Mouse (Mus musculus) CH12.LX (cell line): ENCODE measurements around the gene Fadd. TPM values are rescaled to one million over a fixed set of nuclear protein-coding genes. Genes with fewer than 3 reads are reported as not detected.
A peak's percentile ranks its signal among the peaks of the same experiment; 100 is the strongest.

Source experiments
- DNase-seq: peaks from one replicate; pipeline ENCODE4 v3.0.0-alpha.2; 2013; ENCODE audit errors: extremely low read depth
- H3K27ac ChIP-seq: 2 replicates; pipeline ENCODE4 v1.5.1; 2012; ENCODE audit warnings: low read depth, mild to moderate bottlenecking, control low read depth, moderate library complexity; ENCODE audit not compliant: insufficient read depth
- H3K27me3 ChIP-seq: replicated peaks from 2 replicates; pipeline ENCODE3; 2012; ENCODE audit warnings: inconsistent platforms
- H3K36me3 ChIP-seq, 2 experiments: replicated peaks in 1 of 2; 2 replicates each; pipeline versions ENCODE3 to v1.6.1; 2012; ENCODE audit warnings: inconsistent platforms in 1 of 2, low read length in 1 of 2, mild to moderate bottlenecking in 1 of 2, mixed read lengths in 1 of 2, moderate library complexity in 1 of 2; ENCODE audit not compliant: control insufficient read depth in 1 of 2, insufficient read depth in 1 of 2
- H3K4me1 ChIP-seq, 2 experiments: 2 replicates each; pipeline ENCODE4 v1.6.1; 2012; ENCODE audit warnings: inconsistent platforms in 1 of 2, moderate library complexity in 1 of 2; ENCODE audit not compliant: insufficient read depth in 2 of 2, control insufficient read depth in 1 of 2
- H3K4me2 ChIP-seq: 2 replicates; pipeline ENCODE4 v1.6.1; 2012; ENCODE audit warnings: low read depth, mild to moderate bottlenecking, control low read depth; ENCODE audit not compliant: poor library complexity, insufficient read depth, severe bottlenecking
- H3K4me3 ChIP-seq, 3 experiments: fragments of 150-350 bp in 1 of 3; sonication (generic) in 1 of 3; replicated peaks in 1 of 3; 2 replicates each; pipeline versions ENCODE3 to v1.5.1; 2011 to 2012; ENCODE audit warnings: low read depth in 2 of 3, low read length in 2 of 3, mild to moderate bottlenecking in 2 of 3, moderate library complexity in 2 of 3, control low read depth in 1 of 3, improper control_type of control experiment in 1 of 3, inconsistent platforms in 1 of 3, mixed read lengths in 1 of 3; ENCODE audit not compliant: poor library complexity in 1 of 3
- H3K79me2 ChIP-seq: replicated peaks from 2 replicates; pipeline ENCODE4 v1.6.1; 2012; ENCODE audit warnings: mild to moderate bottlenecking, moderate library complexity; ENCODE audit not compliant: control insufficient read depth, poor library complexity, insufficient read depth, severe bottlenecking; ENCODE audit errors: extremely low read depth
- H3K9ac ChIP-seq: 2 replicates; pipeline ENCODE4 v1.6.1; 2012; ENCODE audit warnings: low read depth, mild to moderate bottlenecking, control low read depth, moderate library complexity; ENCODE audit not compliant: insufficient read depth
- H3K9me3 ChIP-seq: replicated peaks from 2 replicates; pipeline ENCODE3; 2012; ENCODE audit warnings: low read length, inconsistent platforms, mixed read lengths
- CHD1 ChIP-seq: IDR thresholded peaks from 2 replicates; pipeline ENCODE4 v1.6.1; 2012; ENCODE audit warnings: low read depth, low read length, improper control_type of control experiment, inconsistent platforms
- CTCF ChIP-seq, 2 experiments: IDR thresholded peaks in 1 of 2; conservative IDR thresholded peaks in 1 of 2; 2 replicates each; pipeline ENCODE4 v1.5.1; 2011 to 2012; ENCODE audit warnings: low read depth in 2 of 2, low read length in 2 of 2, improper control_type of control experiment in 1 of 2, inconsistent platforms in 1 of 2, mild to moderate bottlenecking in 1 of 2, moderate library complexity in 1 of 2
- ETS1 ChIP-seq: conservative IDR thresholded peaks from 2 replicates; pipeline ENCODE4 v1.6.1; 2012; ENCODE audit warnings: low read depth, mild to moderate bottlenecking, inconsistent platforms, low read length, improper control_type of control experiment, moderate library complexity
- HCFC1 ChIP-seq: IDR thresholded peaks from 2 replicates; pipeline ENCODE4 v1.6.1; 2012; ENCODE audit warnings: low read depth, mild to moderate bottlenecking, inconsistent platforms, low read length, improper control_type of control experiment
- KAT2A ChIP-seq: IDR thresholded peaks from 2 replicates; pipeline ENCODE4 v1.6.1; 2012; ENCODE audit warnings: low read length, improper control_type of control experiment, inconsistent platforms; ENCODE audit not compliant: insufficient replicate concordance
- MAX ChIP-seq: IDR thresholded peaks from 2 replicates; pipeline ENCODE4 v1.6.1; 2011; ENCODE audit warnings: low read length, improper control_type of control experiment
- NELFE ChIP-seq: IDR thresholded peaks from 2 replicates; pipeline ENCODE4 v1.6.1; 2011; ENCODE audit warnings: low read depth, low read length, improper control_type of control experiment
- POLR2AphosphoS2 ChIP-seq: IDR thresholded peaks from 2 replicates; pipeline ENCODE4 v1.6.1; 2011; ENCODE audit warnings: low read depth, low read length, improper control_type of control experiment
- RAD21 ChIP-seq: IDR thresholded peaks from 2 replicates; pipeline ENCODE4 v1.6.1; 2011; ENCODE audit warnings: low read depth, mild to moderate bottlenecking, low read length, improper control_type of control experiment, moderate library complexity
- RCOR1 ChIP-seq: conservative IDR thresholded peaks from 2 replicates; pipeline ENCODE4 v1.6.1; 2012; ENCODE audit warnings: low read depth, mild to moderate bottlenecking, inconsistent platforms, low read length, improper control_type of control experiment
- SIN3A ChIP-seq: IDR thresholded peaks from 2 replicates; pipeline ENCODE4 v1.6.1; 2012; ENCODE audit warnings: low read length, improper control_type of control experiment, inconsistent platforms
- SMC3 ChIP-seq: IDR thresholded peaks from 2 replicates; pipeline ENCODE4 v1.6.1; 2011; ENCODE audit warnings: low read depth, low read length, improper control_type of control experiment
- TCF12 ChIP-seq: IDR thresholded peaks from 2 replicates; pipeline ENCODE4 v1.6.1; 2014; ENCODE audit warnings: low read depth, mild to moderate bottlenecking, inconsistent platforms, low read length, improper control_type of control experiment
- UBTF ChIP-seq: IDR thresholded peaks from 2 replicates; pipeline ENCODE4 v1.6.1; 2012; ENCODE audit warnings: low read depth, mild to moderate bottlenecking, inconsistent platforms, low read length, improper control_type of control experiment, moderate library complexity
- ZC3H11A ChIP-seq: IDR thresholded peaks from 2 replicates; pipeline ENCODE4 v1.6.1; 2012; ENCODE audit warnings: low read depth, mild to moderate bottlenecking, inconsistent platforms, low read length, improper control_type of control experiment
- ZMIZ1 ChIP-seq: IDR thresholded peaks from 2 replicates; pipeline ENCODE4 v1.6.1; 2012; ENCODE audit warnings: low read depth, mild to moderate bottlenecking, inconsistent platforms, low read length, improper control_type of control experiment
- ZNF384 ChIP-seq: IDR thresholded peaks from 2 replicates; pipeline ENCODE4 v1.6.1; 2012; ENCODE audit warnings: low read depth, low read length, improper control_type of control experiment, inconsistent platforms
- dilution Hi-C: fragments of 300-500 bp; cut with MboI; formaldehyde crosslinking; loops from 2 replicates; pipeline ENCODE4 v1.14.3; 2020; ENCODE audit warnings: low sequenced_read_pairs; ENCODE audit not compliant: extremely low pct_unique_long_range_greater_than_20kb, extremely low pct_ligation_motif_present
- in situ Hi-C: fragments of 300-500 bp; cut with MboI; formaldehyde crosslinking; loops from 3 replicates; pipeline ENCODE4 v1.14.3; 2019; ENCODE audit warnings: low sequenced_read_pairs, low pct_ligation_motif_present, low pct_unique_long_range_greater_than_20kb, mixed read lengths
- polyA plus RNA-seq: library from polyadenylated mRNA; unstranded; fragments of >175 nt; gene quantifications from 2 replicates; pipeline ENCODE4 v1.2.1, GENCODE M21; 2012; ENCODE audit warnings: low read depth; ENCODE audit not compliant: insufficient read length
- total RNA-seq, 2 experiments: library from RNA; depleted of rRNA; stranded (reverse); fragments of 300-350 nt in 1 of 2; fragments of >200 nt in 1 of 2; gene quantifications; 2 replicates each; pipeline ENCODE4 v1.2.3; 2012 to 2014

Fadd gene
- total and polyA plus RNA-seq, 3 experiments: 2.9 to 7.0 (median 4.5) TPM

DNA sequence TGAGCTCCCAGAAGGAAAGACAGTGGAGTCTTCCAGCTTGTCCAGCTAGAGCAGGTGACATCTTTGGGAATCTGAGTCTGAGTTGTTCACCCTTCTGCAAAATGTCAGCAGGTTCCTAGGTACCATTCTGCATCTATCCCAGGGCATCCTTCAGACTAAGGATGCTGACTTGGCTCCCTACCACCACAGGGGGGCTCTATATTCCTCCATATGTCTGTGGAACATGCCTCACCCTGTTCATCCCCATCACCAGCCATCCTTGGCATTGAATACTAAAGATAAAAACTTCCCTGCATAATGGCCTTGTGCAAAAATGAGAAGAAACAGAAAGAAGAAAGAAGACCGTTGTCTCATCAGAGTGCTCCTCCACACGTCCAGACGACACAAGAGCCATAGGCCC lies 7.2 kb upstream of the Fadd start:
- no peaks in the 10 kb centered on the region for H3K4me1 ChIP-seq
- H3K9ac ChIP-seq: no peak overlapping the region
- no peak for DNase-seq
- no peak overlapping the region for H3K4me3 ChIP-seq
- TF ChIP-seq ETS1: no peak
- TF ChIP-seq KAT2A: no peak
- TF ChIP-seq RAD21: peak; percentile 9
- TF ChIP-seq CTCF (conservative IDR thresholded peaks at IDR 0.05 in 1 of 2, IDR thresholded peaks at IDR 0.05 in 1 of 2; ENCODE audit: low read depth in 2 of 2, low read length in 2 of 2): peak in 1 of 2 experiments; percentile 36; a peak in 1 of 4 replicates
- no peak for TF ChIP-seq ZC3H11A
- no peak for TF ChIP-seq RCOR1
- H3K27me3 ChIP-seq: peaks cover 81% of the 10 kb centered on the region
- no peaks in the 10 kb centered on the region for H3K36me3 ChIP-seq
- no peak overlapping the region for H3K4me2 ChIP-seq
- no peaks in the 10 kb centered on the region for H3K79me2 ChIP-seq
- dilution Hi-C loops: no loop called here
- in situ Hi-C loops: loop anchor here (10.0 to 25.0 kb wide), 2 partner anchors 305 to 377 kb away; partner anchors contain the start of gene Fgf15
- H3K27ac ChIP-seq: no peak overlapping the region
- H3K9me3 ChIP-seq: no peaks in the 10 kb centered on the region

GRCm38 (mm10) chr7:144587291-144587690 lies 5.0 kb upstream of the Fadd start:
- no peak overlapping the region for H3K27ac ChIP-seq
- H3K79me2 ChIP-seq: no peaks in the 10 kb centered on the region
- H3K4me2 ChIP-seq: no peak overlapping the region
- peaks cover 2 to 9% of the 10 kb centered on the region in 2 experiments; a peak in 2 of 4 replicates for H3K4me1 ChIP-seq
- no peaks in the 10 kb centered on the region for H3K36me3 ChIP-seq
- H3K9ac ChIP-seq: no peak overlapping the region
- TF ChIP-seq ZMIZ1 (no peak), SMC3 (peak; percentile 35), SIN3A (no peak), CTCF (conservative IDR thresholded peaks at IDR 0.05 in 1 of 2, IDR thresholded peaks at IDR 0.05 in 1 of 2; ENCODE audit: low read depth in 2 of 2, low read length in 2 of 2) (peak in 1 of 2 experiments; percentile 63; a peak in 2 of 4 replicates), POLR2AphosphoS2 (no peak), NELFE (no peak), RAD21 (peak; percentile 43), RCOR1 (no peak), ZNF384 (no peak), HCFC1 (no peak)
- dilution Hi-C loops (no loop called here), in situ Hi-C loops (loop anchor here (10.0 to 25.0 kb wide), 2 partner anchors 308 to 375 kb away; partner anchors contain the start of gene Fgf15)
- no peaks in the 10 kb centered on the region for H3K9me3 ChIP-seq
- peaks cover 65% of the 10 kb centered on the region for H3K27me3 ChIP-seq
- DNase-seq: no peak
- H3K4me3 ChIP-seq: no peak overlapping the region

GRCm38 (mm10) chr7:144585648-144586047 lies 3.4 kb upstream of the Fadd start:
- no peaks in the 10 kb centered on the region for H3K79me2 ChIP-seq
- H3K4me1 ChIP-seq: peaks cover 9 to 16% of the 10 kb centered on the region in 2 experiments; a peak in 2 of 4 replicates

More at GRCm38 (mm10) chr7:144585648-144586047, 3.4 kb upstream of the Fadd start:
- peaks cover 50% of the 10 kb centered on the region for H3K27me3 ChIP-seq
- H3K4me2 ChIP-seq: no peak overlapping the region
- H3K9ac ChIP-seq: no peak overlapping the region
- peak; percentile 51 for DNase-seq
- dilution Hi-C loops: no loop called here
- H3K27ac ChIP-seq: no peak overlapping the region
- H3K36me3 ChIP-seq: peaks cover 0 to 2% of the 10 kb centered on the region in 2 experiments
- TF ChIP-seq ETS1: no peak
- TF ChIP-seq CHD1: no peak
- peak; percentile 75 for TF ChIP-seq SMC3
- peak; percentile 93 for TF ChIP-seq RAD21
- TF ChIP-seq NELFE: no peak; the same call in 1 of the 2 replicates
- no peak for TF ChIP-seq UBTF
- TF ChIP-seq CTCF (conservative IDR thresholded peaks at IDR 0.05 in 1 of 2, IDR thresholded peaks at IDR 0.05 in 1 of 2; ENCODE audit: low read depth in 2 of 2, low read length in 2 of 2): peak; percentile 79 to 94
- no peak for TF ChIP-seq MAX
- no peak for TF ChIP-seq POLR2AphosphoS2
- TF ChIP-seq RCOR1: no peak
- no peak for TF ChIP-seq TCF12
- in situ Hi-C loops: loop anchor here (10.0 to 25.0 kb wide), 2 partner anchors 309 to 373 kb away; partner anchors contain the start of gene Fgf15
- H3K9me3 ChIP-seq: no peaks in the 10 kb centered on the region
- H3K4me3 ChIP-seq: no peak overlapping the region
